Mouse (Mus musculus) embryo, embryonic 10 days (tissue): ENCODE measurements at regions not wholly inside any gene's neighbourhood (a gene's known extent, or its start where the extent isn't known, plus 50 kb on each side); places are given as distances from the start of the nearest gene placed in this dataset.

Experiments
- DNase-seq: peaks from one replicate; pipeline ENCODE4 v3.0.0-alpha.2; 2015; ENCODE audit warnings: low spot score

GRCm38 (mm10) chr6:84385696-84386095 lies 208.0 kb downstream of the Cyp26b1 start:
- DNase-seq: peak; percentile 50

GRCm38 (mm10) chr6:84383718-84384117 lies 210.0 kb downstream of the Cyp26b1 start:
- DNase-seq: no peak

- DNase-seq: no peak
Measured at GRCm38 (mm10) chr6:84383141-84383540, 210.6 kb downstream of the Cyp26b1 start.

GRCm38 (mm10) chr6:84381571-84381970 lies 212.1 kb downstream of the Cyp26b1 start:
- no peak for DNase-seq

GRCm38 (mm10) chr6:84376666-84377065 lies 217.0 kb downstream of the Cyp26b1 start:
- DNase-seq: no peak

GRCm38 (mm10) chr6:84375498-84375897 lies 218.2 kb downstream of the Cyp26b1 start:
- DNase-seq: peak; percentile 87

GRCm38 (mm10) chr6:84366365-84366764 lies 227.3 kb downstream of the Cyp26b1 start:
- no peak for DNase-seq

- DNase-seq: no peak
Measured at GRCm38 (mm10) chr6:84365914-84366313, 227.8 kb downstream of the Cyp26b1 start.

- peak; percentile 53 for DNase-seq
Measured at GRCm38 (mm10) chr6:84364964-84365363, 228.7 kb downstream of the Cyp26b1 start.

GRCm38 (mm10) chr6:84362331-84362730 lies 231.4 kb downstream of the Cyp26b1 start:
- DNase-seq: no peak

- DNase-seq: no peak
Measured at GRCm38 (mm10) chr6:84357911-84358310, 235.8 kb downstream of the Cyp26b1 start.

GRCm38 (mm10) chr6:84353425-84354220 lies 240.1 kb downstream of the Cyp26b1 start:
- no peak for DNase-seq

- no peak for DNase-seq
Measured at GRCm38 (mm10) chr6:84344936-84345335, 248.8 kb downstream of the Cyp26b1 start.

GRCm38 (mm10) chr6:84333666-84334179 lies 260.0 kb downstream of the Cyp26b1 start:
- no peak for DNase-seq

GRCm38 (mm10) chr6:84329106-84329505 lies 264.6 kb downstream of the Cyp26b1 start:
- no peak for DNase-seq

- DNase-seq: no peak
Measured at GRCm38 (mm10) chr6:84328030-84328390, 265.7 kb downstream of the Cyp26b1 start.

GRCm38 (mm10) chr6:84327306-84328029 lies 266.2 kb downstream of the Cyp26b1 start:
- no peak for DNase-seq

- no peak for DNase-seq
Measured at GRCm38 (mm10) chr6:84325384-84326114, 268.2 kb downstream of the Cyp26b1 start.

GRCm38 (mm10) chr6:84324185-84324584 lies 269.5 kb downstream of the Cyp26b1 start:
- no peak for DNase-seq

- no peak for DNase-seq
Measured at GRCm38 (mm10) chr6:84322528-84322927, 271.2 kb downstream of the Cyp26b1 start.

- peak; percentile 14 for DNase-seq
Measured at GRCm38 (mm10) chr6:84320586-84320985, 273.1 kb downstream of the Cyp26b1 start.

- DNase-seq: peak; percentile 33
Measured at GRCm38 (mm10) chr6:84318774-84319173, 274.9 kb downstream of the Cyp26b1 start.
